Mouse (Mus musculus): ENCODE measurements around the gene Tnfrsf1b. TPM values are rescaled to one million over a fixed set of nuclear protein-coding genes. Genes with fewer than 3 reads are reported as not detected.

The Tnfrsf1b gene
- polyA plus RNA-seq, 1 experiment: 14.0 TPM

GRCm38 (mm10) chr4:145251546-145251945, 4.9 kb upstream of the Tnfrsf1b start:
- Histone ChIP-seq H3K4me3 (replicated peaks; ENCODE audit: control insufficient read depth, low read depth, low read length) (no peak overlapping the region), H3K27ac (ENCODE audit: control insufficient read depth, insufficient read depth, low read depth, low read length, poor library complexity) (no peak overlapping the region), H3K4me1 (ENCODE audit: control insufficient read depth, insufficient read depth, low read length) (peaks cover 3% of the 10 kb centered on the region)
- TF ChIP-seq CTCF (IDR thresholded peaks at IDR 0.05; ENCODE audit: control insufficient read depth, insufficient read depth, low read length) (no peak), POLR2A (IDR thresholded peaks at IDR 0.05; ENCODE audit: borderline replicate concordance, control insufficient read depth, low read depth, low read length) (no peak)
- WGBS: 83% methylated on average over 4 of the region's 4 CpGs

GRCm38 (mm10) chr4:145250002-145250401, 3.3 kb upstream of the Tnfrsf1b start:
- Histone ChIP-seq H3K4me1 (ENCODE audit: control insufficient read depth, insufficient read depth, low read length) (peaks cover 5% of the 10 kb centered on the region), H3K27ac (ENCODE audit: control insufficient read depth, insufficient read depth, low read depth, low read length, poor library complexity) (no peak overlapping the region), H3K4me3 (replicated peaks; ENCODE audit: control insufficient read depth, low read depth, low read length) (no peak overlapping the region)
- WGBS: 35% methylated on average over 4 of the region's 4 CpGs
- TF ChIP-seq POLR2A (IDR thresholded peaks at IDR 0.05; ENCODE audit: borderline replicate concordance, control insufficient read depth, low read depth, low read length): no peak
- no peak for TF ChIP-seq CTCF (IDR thresholded peaks at IDR 0.05; ENCODE audit: control insufficient read depth, insufficient read depth, low read length)

- 66% methylated on average over 2 of the region's 2 CpGs for WGBS
- no peak overlapping the region for H3K27ac ChIP-seq (ENCODE audit: control insufficient read depth, insufficient read depth, low read depth, low read length, poor library complexity)
- peaks cover 6% of the 10 kb centered on the region; the same call in 1 of the 2 replicates for H3K4me1 ChIP-seq (ENCODE audit: control insufficient read depth, insufficient read depth, low read length)
- H3K4me3 ChIP-seq (replicated peaks; ENCODE audit: control insufficient read depth, low read depth, low read length): no peak overlapping the region
- no peak for TF ChIP-seq CTCF (IDR thresholded peaks at IDR 0.05; ENCODE audit: control insufficient read depth, insufficient read depth, low read length)
- no peak for TF ChIP-seq POLR2A (IDR thresholded peaks at IDR 0.05; ENCODE audit: borderline replicate concordance, control insufficient read depth, low read depth, low read length)
Observed at GRCm38 (mm10) chr4:145247556-145247955, 886 bp upstream of the Tnfrsf1b start.

GRCm38 (mm10) chr4:145245581-145245980, 1.1 kb downstream of the Tnfrsf1b start:
- Histone ChIP-seq H3K4me3 (replicated peaks; ENCODE audit: control insufficient read depth, low read depth, low read length) (peak overlapping the region; percentile 68), H3K4me1 (ENCODE audit: control insufficient read depth, insufficient read depth, low read length) (peaks cover 7% of the 10 kb centered on the region; the same call in 1 of the 2 replicates), H3K27ac (ENCODE audit: control insufficient read depth, insufficient read depth, low read depth, low read length, poor library complexity) (no peak overlapping the region)
- 61% methylated on average over 3 of the region's 3 CpGs for WGBS
- TF ChIP-seq CTCF (IDR thresholded peaks at IDR 0.05; ENCODE audit: control insufficient read depth, insufficient read depth, low read length): no peak
- TF ChIP-seq POLR2A (IDR thresholded peaks at IDR 0.05; ENCODE audit: borderline replicate concordance, control insufficient read depth, low read depth, low read length): no peak

- WGBS: 61% methylated on average over 2 of the region's 2 CpGs
Observed at GRCm38 (mm10) chr4:145244676-145245075, 2.0 kb downstream of the Tnfrsf1b start.

GRCm38 (mm10) chr4:145242719-145243350, 3.8 kb downstream of the Tnfrsf1b start:
- WGBS: 10% methylated on average over 1 of the region's 1 CpGs
- TF ChIP-seq CTCF (IDR thresholded peaks at IDR 0.05; ENCODE audit: control insufficient read depth, insufficient read depth, low read length) (no peak), POLR2A (IDR thresholded peaks at IDR 0.05; ENCODE audit: borderline replicate concordance, control insufficient read depth, low read depth, low read length) (no peak)
- peak overlapping the region; percentile 2; the same call in 1 of the 2 replicates for H3K27ac ChIP-seq (ENCODE audit: control insufficient read depth, insufficient read depth, low read depth, low read length, poor library complexity)
- H3K4me3 ChIP-seq (replicated peaks; ENCODE audit: control insufficient read depth, low read depth, low read length): no peak overlapping the region
- H3K4me1 ChIP-seq (ENCODE audit: control insufficient read depth, insufficient read depth, low read length): peaks cover 17% of the 10 kb centered on the region

More at GRCm38 (mm10) chr4:145244676-145245075, 2.0 kb downstream of the Tnfrsf1b start:
- no peak overlapping the region for H3K27ac ChIP-seq (ENCODE audit: control insufficient read depth, insufficient read depth, low read depth, low read length, poor library complexity)
- peaks cover 11% of the 10 kb centered on the region; the same call in 1 of the 2 replicates for H3K4me1 ChIP-seq (ENCODE audit: control insufficient read depth, insufficient read depth, low read length)
- peak overlapping the region; percentile 36 for H3K4me3 ChIP-seq (replicated peaks; ENCODE audit: control insufficient read depth, low read depth, low read length)
- TF ChIP-seq CTCF (IDR thresholded peaks at IDR 0.05; ENCODE audit: control insufficient read depth, insufficient read depth, low read length) (no peak), POLR2A (IDR thresholded peaks at IDR 0.05; ENCODE audit: borderline replicate concordance, control insufficient read depth, low read depth, low read length) (no peak)

- TF ChIP-seq POLR2A (IDR thresholded peaks at IDR 0.05; ENCODE audit: borderline replicate concordance, control insufficient read depth, low read depth, low read length) (no peak), CTCF (IDR thresholded peaks at IDR 0.05; ENCODE audit: control insufficient read depth, insufficient read depth, low read length) (peak; percentile 14; the same call in 1 of the 2 replicates)
- 6% methylated on average over 4 of the region's 4 CpGs for WGBS
- peaks cover 18% of the 10 kb centered on the region for H3K4me1 ChIP-seq (ENCODE audit: control insufficient read depth, insufficient read depth, low read length)
- no peak overlapping the region for H3K4me3 ChIP-seq (replicated peaks; ENCODE audit: control insufficient read depth, low read depth, low read length)
- H3K27ac ChIP-seq (ENCODE audit: control insufficient read depth, insufficient read depth, low read depth, low read length, poor library complexity): peak overlapping the region; percentile 91
Observed at GRCm38 (mm10) chr4:145240723-145241231, 5.9 kb downstream of the Tnfrsf1b start.

- peaks cover 16% of the 10 kb centered on the region for H3K4me1 ChIP-seq (ENCODE audit: control insufficient read depth, insufficient read depth, low read length)
- H3K27ac ChIP-seq (ENCODE audit: control insufficient read depth, insufficient read depth, low read depth, low read length, poor library complexity): peak overlapping the region; percentile 91
- 34% methylated on average over 4 of the region's 4 CpGs for WGBS
- no peak overlapping the region for H3K4me3 ChIP-seq (replicated peaks; ENCODE audit: control insufficient read depth, low read depth, low read length)
- TF ChIP-seq POLR2A (IDR thresholded peaks at IDR 0.05; ENCODE audit: borderline replicate concordance, control insufficient read depth, low read depth, low read length) (peak; percentile 38; the same call in 1 of the 2 replicates), CTCF (IDR thresholded peaks at IDR 0.05; ENCODE audit: control insufficient read depth, insufficient read depth, low read length) (no peak)
Observed at GRCm38 (mm10) chr4:145239049-145239830, 7.4 kb downstream of the Tnfrsf1b start.
